Mouse (Mus musculus): ENCODE data around the gene Cd8b1. TPM values are rescaled to one million over a fixed set of nuclear protein-coding genes. Genes with fewer than 3 reads are reported as not detected.

Cd8b1 gene
- polyA plus RNA-seq, 1 experiment, result not detected

- Histone ChIP-seq H3K27ac (replicated peaks; ENCODE audit: low read depth, low read length) (no peak overlapping the region), H3K4me1 (ENCODE audit: control insufficient read depth, insufficient read depth, insufficient read length, low read length) (no peaks in the 10 kb centered on the region), H3K4me3 (ENCODE audit: insufficient read depth, low read depth, low read length) (no peak overlapping the region)
These were observed 38.6 kb downstream of the Cd8b1 start for GRCm38 (mm10) chr6:71361156-71361670.

GRCm38 (mm10) chr6:71363995-71364394, 41.4 kb downstream of the Cd8b1 start:
- no peak overlapping the region for H3K27ac ChIP-seq (replicated peaks; ENCODE audit: low read depth, low read length)
- no peaks in the 10 kb centered on the region for H3K4me1 ChIP-seq (ENCODE audit: control insufficient read depth, insufficient read depth, insufficient read length, low read length)
- H3K4me3 ChIP-seq (ENCODE audit: insufficient read depth, low read depth, low read length), result no peak overlapping the region

- Histone ChIP-seq H3K4me1 (ENCODE audit: control insufficient read depth, insufficient read depth, insufficient read length, low read length) (no peaks in the 10 kb centered on the region), H3K4me3 (ENCODE audit: insufficient read depth, low read depth, low read length) (no peak overlapping the region), H3K27ac (replicated peaks; ENCODE audit: low read depth, low read length) (no peak overlapping the region)
These were observed 46.8 kb downstream of the Cd8b1 start for GRCm38 (mm10) chr6:71369416-71369815.

- Histone ChIP-seq H3K4me3 (ENCODE audit: insufficient read depth, low read depth, low read length) (no peak overlapping the region), H3K27ac (replicated peaks; ENCODE audit: low read depth, low read length) (no peak overlapping the region), H3K4me1 (ENCODE audit: control insufficient read depth, insufficient read depth, insufficient read length, low read length) (no peaks in the 10 kb centered on the region)
These were observed 48.6 kb downstream of the Cd8b1 start for GRCm38 (mm10) chr6:71371085-71371605.

GRCm38 (mm10) chr6:71372041-71372720, 49.6 kb downstream of the Cd8b1 start:
- Histone ChIP-seq H3K4me3 (ENCODE audit: insufficient read depth, low read depth, low read length) (no peak overlapping the region), H3K27ac (replicated peaks; ENCODE audit: low read depth, low read length) (no peak overlapping the region), H3K4me1 (ENCODE audit: control insufficient read depth, insufficient read depth, insufficient read length, low read length) (no peaks in the 10 kb centered on the region)

GRCm38 (mm10) chr6:71373249-71373775, 50.7 kb downstream of the Cd8b1 start, which contains the start of gene Cd8a:
Gene Cd8a (plus strand): TSS chr6:71373427.
- H3K4me3 ChIP-seq (ENCODE audit: insufficient read depth, low read depth, low read length), result no peak within 1 kb of the TSS
- H3K27ac ChIP-seq (replicated peaks; ENCODE audit: low read depth, low read length), result no peak within 1 kb of the TSS
- no peaks in the 10 kb centered on the region for H3K4me1 ChIP-seq (ENCODE audit: control insufficient read depth, insufficient read depth, insufficient read length, low read length)

- Histone ChIP-seq H3K27ac (replicated peaks; ENCODE audit: low read depth, low read length) (no peak overlapping the region), H3K4me1 (ENCODE audit: control insufficient read depth, insufficient read depth, insufficient read length, low read length) (no peaks in the 10 kb centered on the region), H3K4me3 (ENCODE audit: insufficient read depth, low read depth, low read length) (no peak overlapping the region)
These were observed 51.8 kb downstream of the Cd8b1 start for GRCm38 (mm10) chr6:71374311-71374829.

GRCm38 (mm10) chr6:71374921-71375320, 52.3 kb downstream of the Cd8b1 start:
- Histone ChIP-seq H3K27ac (replicated peaks; ENCODE audit: low read depth, low read length) (no peak overlapping the region), H3K4me1 (ENCODE audit: control insufficient read depth, insufficient read depth, insufficient read length, low read length) (no peaks in the 10 kb centered on the region), H3K4me3 (ENCODE audit: insufficient read depth, low read depth, low read length) (no peak overlapping the region)

- Histone ChIP-seq H3K4me1 (ENCODE audit: control insufficient read depth, insufficient read depth, insufficient read length, low read length) (no peaks in the 10 kb centered on the region), H3K4me3 (ENCODE audit: insufficient read depth, low read depth, low read length) (no peak overlapping the region), H3K27ac (replicated peaks; ENCODE audit: low read depth, low read length) (no peak overlapping the region)
These were observed 54.1 kb downstream of the Cd8b1 start for GRCm38 (mm10) chr6:71376711-71377110.

- H3K4me3 ChIP-seq (ENCODE audit: insufficient read depth, low read depth, low read length), result no peak overlapping the region
- H3K27ac ChIP-seq (replicated peaks; ENCODE audit: low read depth, low read length), result no peak overlapping the region
- H3K4me1 ChIP-seq (ENCODE audit: control insufficient read depth, insufficient read depth, insufficient read length, low read length), result no peaks in the 10 kb centered on the region
These were observed 59.1 kb downstream of the Cd8b1 start for GRCm38 (mm10) chr6:71381654-71382053.

Other genes with a start within 250 kb of the Cd8b1 start
- gene Thnsl2, start 178.3 kb upstream of the Cd8b1 start, polyA plus RNA-seq (2012; ENCODE audit: insufficient read depth, insufficient read length, missing spikeins), result 12.7 and 15.9 TPM in 2 replicates
- 2.1 and 12.9 TPM in 2 replicates for gene Fabp1, start 123.0 kb upstream of the Cd8b1 start, polyA plus RNA-seq (2012; ENCODE audit: insufficient read depth, insufficient read length, missing spikeins)
- gene Krcc1, start 51.1 kb upstream of the Cd8b1 start, polyA plus RNA-seq (2012; ENCODE audit: insufficient read depth, insufficient read length, missing spikeins), result 160 and 201 TPM in 2 replicates
- gene Smyd1, start 555 bp upstream of the Cd8b1 start, polyA plus RNA-seq (2012; ENCODE audit: insufficient read depth, insufficient read length, missing spikeins), result 2.5 and 6.3 TPM in 2 replicates
- 0.88 TPM in 1 of 2 replicates, not detected in the other for gene Cd8a, start 50.6 kb downstream of the Cd8b1 start, polyA plus RNA-seq (2012; ENCODE audit: insufficient read depth, insufficient read length, missing spikeins)
- gene Rmnd5a, start 117.8 kb downstream of the Cd8b1 start, polyA plus RNA-seq (2012; ENCODE audit: insufficient read depth, insufficient read length, missing spikeins), result 38.1 and 48.0 TPM in 2 replicates
- gene Rnf103, start 171.1 kb downstream of the Cd8b1 start, polyA plus RNA-seq (2012; ENCODE audit: insufficient read depth, insufficient read length, missing spikeins), result 12.8 and 17.1 TPM in 2 replicates
- gene Chmp3, start 221.0 kb downstream of the Cd8b1 start, polyA plus RNA-seq (2012; ENCODE audit: insufficient read depth, insufficient read length, missing spikeins), result 124 and 240 TPM in 2 replicates